Mouse (Mus musculus): ENCODE results near the gene Pik3c2b. TPM values are rescaled to one million over a fixed set of nuclear protein-coding genes. Genes with fewer than 3 reads are reported as not detected.
A peak's percentile ranks its signal among the peaks of the same experiment; 100 is the strongest.

The Pik3c2b gene
- 14.6 and 15.4 TPM in 2 replicates for polyA plus RNA-seq (2014; fragmentation: Nextera tagmentation; extraction: Ambion mirVana)

DNA sequence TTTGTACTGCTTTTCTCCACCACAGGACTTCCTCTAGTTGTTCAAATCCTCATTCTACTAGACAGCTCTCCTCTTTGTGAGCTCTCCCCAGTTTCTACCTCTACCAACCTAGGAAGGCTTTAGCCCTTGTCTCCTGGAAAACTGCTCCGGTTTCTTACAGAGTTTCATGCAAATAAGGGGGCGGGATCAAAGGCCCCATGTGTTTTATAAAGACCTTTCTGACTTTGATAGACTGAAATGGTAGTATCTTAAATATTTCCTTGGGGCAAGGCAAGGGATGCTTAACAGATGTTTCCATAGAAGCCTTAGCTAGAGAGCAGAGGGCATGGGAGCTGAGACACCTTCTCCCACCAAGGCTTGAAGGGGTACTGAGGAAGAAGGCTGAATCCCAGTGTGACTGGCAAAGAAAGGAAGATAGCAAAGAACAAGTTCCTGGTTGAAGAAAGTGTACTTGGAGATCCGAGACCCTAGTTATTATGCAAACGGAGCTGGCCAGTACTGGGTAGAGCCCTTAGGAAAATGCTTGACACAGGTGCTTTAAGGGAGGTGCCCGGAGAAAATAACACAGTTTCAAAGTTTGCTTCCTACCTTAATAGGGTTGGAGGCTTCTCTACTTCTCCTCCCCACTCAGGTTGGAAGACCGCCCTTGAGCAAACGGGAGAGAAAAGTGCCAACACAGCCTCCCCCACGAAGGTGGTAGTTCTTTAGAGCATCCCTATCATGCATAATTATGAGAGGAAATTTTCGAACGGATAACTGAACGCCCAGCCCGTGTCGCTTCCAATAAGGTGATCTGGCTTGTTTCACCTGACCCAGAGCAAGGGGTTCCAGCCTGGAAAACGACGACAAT is at the start of gene Pik3c2b:
Pik3c2b (plus strand) TSS at position 657 of the 850 bp plus-strand sequence.
- no peaks in the 10 kb centered on the region for H3K27me3 ChIP-seq (ENCODE audit: control insufficient read depth, insufficient read depth, low read length)
- peak within 1 kb of the TSS; percentile 91 for H3K9ac ChIP-seq (ENCODE audit: low read length)
- peak within 1 kb of the TSS; percentile 69 for H3K4me3 ChIP-seq (ENCODE audit: low read depth, low read length)
- H3K27ac ChIP-seq (ENCODE audit: low read depth, low read length) = peak within 1 kb of the TSS; percentile 95
- no peaks in the 10 kb centered on the region for H3K9me3 ChIP-seq (ENCODE audit: control insufficient read depth, low read length)
- peak within 1 kb of the TSS; percentile 85 for H3K4me2 ChIP-seq (ENCODE audit: low read depth)
- H3K4me1 ChIP-seq (ENCODE audit: control insufficient read depth, insufficient read depth, low read length) = peaks cover 32% of the 10 kb centered on the region
- H3K36me3 ChIP-seq (ENCODE audit: control insufficient read depth, insufficient read depth, low read length) = no peaks in the 10 kb centered on the region
- no peak for DNase-seq (ENCODE audit: low spot score)
- 3% methylated on average over 15 of the region's 15 CpGs for WGBS
- ATAC-seq (ENCODE audit: insufficient read depth, low FRiP score, low TSS enrichment) = peak; percentile 17; the same call in 1 of the 2 replicates

DNA sequence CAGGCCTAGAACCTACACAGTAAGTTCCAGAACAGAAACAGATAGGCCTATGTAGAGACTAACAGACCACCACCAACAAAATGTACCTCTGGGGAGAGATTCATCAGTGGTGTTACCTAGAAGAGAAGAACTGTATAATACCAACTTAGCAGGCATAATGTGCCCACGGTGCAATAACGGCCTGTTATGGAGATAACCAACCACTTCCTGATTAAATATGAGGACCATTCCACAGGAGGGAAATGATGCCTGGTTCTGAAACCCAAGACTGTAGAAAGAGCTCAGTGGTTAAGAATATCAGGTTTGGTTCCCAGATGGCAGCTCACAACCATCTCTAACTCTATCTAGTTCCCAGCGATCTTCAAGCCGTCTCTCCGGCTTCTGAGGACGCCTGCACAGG is 45.1 kb upstream of the Pik3c2b start:
- no peak overlapping the region for H3K4me2 ChIP-seq (ENCODE audit: low read depth)
- ATAC-seq (ENCODE audit: insufficient read depth, low FRiP score, low TSS enrichment) (no peak), DNase-seq (ENCODE audit: low spot score) (no peak)
- H3K36me3 ChIP-seq (ENCODE audit: control insufficient read depth, insufficient read depth, low read length) = peaks cover 12% of the 10 kb centered on the region
- no peak overlapping the region for H3K9ac ChIP-seq (ENCODE audit: low read length)
- H3K27ac ChIP-seq (ENCODE audit: low read depth, low read length) = no peak overlapping the region
- H3K4me3 ChIP-seq (ENCODE audit: low read depth, low read length) = no peak overlapping the region
- H3K9me3 ChIP-seq (ENCODE audit: control insufficient read depth, low read length) = no peaks in the 10 kb centered on the region
- H3K4me1 ChIP-seq (ENCODE audit: control insufficient read depth, insufficient read depth, low read length) = no peaks in the 10 kb centered on the region
- 93% methylated on average over 6 of the region's 6 CpGs for WGBS
- H3K27me3 ChIP-seq (ENCODE audit: control insufficient read depth, insufficient read depth, low read length) = no peaks in the 10 kb centered on the region

DNA sequence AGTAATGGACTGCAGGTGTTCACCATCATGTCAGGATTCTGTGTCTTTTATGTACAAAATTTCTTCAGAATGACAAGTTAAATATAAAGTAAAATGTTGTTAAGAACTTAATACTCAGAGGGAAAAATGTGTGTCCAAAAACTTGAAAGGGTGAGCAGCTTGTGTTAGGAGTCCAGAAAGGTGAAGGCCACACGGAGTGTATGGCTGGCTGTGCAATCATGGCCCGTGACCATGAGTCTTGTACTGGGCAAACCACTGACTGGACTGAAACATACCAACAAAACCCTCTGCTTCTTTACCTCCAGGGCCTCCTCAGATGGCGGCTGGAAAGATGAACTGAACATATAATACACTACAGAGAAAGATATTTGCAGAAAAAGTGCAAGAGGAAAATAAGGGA is 38.9 kb upstream of the Pik3c2b start:
- Histone ChIP-seq H3K9ac (ENCODE audit: low read length) (no peak overlapping the region), H3K4me1 (ENCODE audit: control insufficient read depth, insufficient read depth, low read length) (no peaks in the 10 kb centered on the region), H3K36me3 (ENCODE audit: control insufficient read depth, insufficient read depth, low read length) (peaks cover 6% of the 10 kb centered on the region; the same call in 1 of the 2 replicates), H3K4me3 (ENCODE audit: low read depth, low read length) (no peak overlapping the region), H3K27ac (ENCODE audit: low read depth, low read length) (no peak overlapping the region), H3K27me3 (ENCODE audit: control insufficient read depth, insufficient read depth, low read length) (no peaks in the 10 kb centered on the region), H3K9me3 (ENCODE audit: control insufficient read depth, low read length) (no peaks in the 10 kb centered on the region), H3K4me2 (ENCODE audit: low read depth) (no peak overlapping the region)
- WGBS = 97% methylated on average over 3 of the region's 3 CpGs
- no peak for DNase-seq (ENCODE audit: low spot score)
- no peak for ATAC-seq (ENCODE audit: insufficient read depth, low FRiP score, low TSS enrichment)

GRCm38 (mm10) chr1:133011955-133012841 is 33.3 kb upstream of the Pik3c2b start:
- Histone ChIP-seq H3K4me2 (ENCODE audit: low read depth) (no peak overlapping the region), H3K4me3 (ENCODE audit: low read depth, low read length) (no peak overlapping the region), H3K4me1 (ENCODE audit: control insufficient read depth, insufficient read depth, low read length) (no peaks in the 10 kb centered on the region), H3K9me3 (ENCODE audit: control insufficient read depth, low read length) (no peaks in the 10 kb centered on the region), H3K9ac (ENCODE audit: low read length) (no peak overlapping the region), H3K36me3 (ENCODE audit: control insufficient read depth, insufficient read depth, low read length) (peaks cover 2% of the 10 kb centered on the region; the same call in 1 of the 2 replicates), H3K27me3 (ENCODE audit: control insufficient read depth, insufficient read depth, low read length) (no peaks in the 10 kb centered on the region), H3K27ac (ENCODE audit: low read depth, low read length) (no peak overlapping the region)
- ATAC-seq (ENCODE audit: insufficient read depth, low FRiP score, low TSS enrichment) = no peak
- no peak for DNase-seq (ENCODE audit: low spot score)
- 91% methylated on average over 12 of the region's 13 CpGs for WGBS

DNA sequence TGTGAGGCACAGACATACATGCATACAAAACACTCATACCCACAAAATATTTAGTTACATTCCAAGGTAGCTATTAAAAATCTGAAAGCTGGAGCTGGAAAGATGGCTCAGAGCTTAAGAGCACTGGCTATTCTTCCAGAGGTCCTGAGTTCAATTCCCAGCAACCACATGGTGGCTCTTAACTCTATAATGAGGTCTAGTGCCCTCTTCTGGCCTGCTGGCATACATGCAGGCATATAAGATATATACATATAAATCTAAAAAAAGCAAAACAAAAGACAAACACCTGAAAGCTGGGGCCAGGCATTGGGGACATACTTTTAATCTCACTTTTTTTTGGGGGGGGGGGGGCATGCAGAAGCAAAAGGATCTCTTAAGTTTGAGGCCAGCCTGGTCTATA is 32.1 kb upstream of the Pik3c2b start:
- Histone ChIP-seq H3K27ac (ENCODE audit: low read depth, low read length) (no peak overlapping the region), H3K4me1 (ENCODE audit: control insufficient read depth, insufficient read depth, low read length) (no peaks in the 10 kb centered on the region), H3K27me3 (ENCODE audit: control insufficient read depth, insufficient read depth, low read length) (no peaks in the 10 kb centered on the region), H3K9ac (ENCODE audit: low read length) (no peak overlapping the region), H3K9me3 (ENCODE audit: control insufficient read depth, low read length) (no peaks in the 10 kb centered on the region), H3K4me2 (ENCODE audit: low read depth) (no peak overlapping the region), H3K4me3 (ENCODE audit: low read depth, low read length) (no peak overlapping the region), H3K36me3 (ENCODE audit: control insufficient read depth, insufficient read depth, low read length) (peaks cover 2% of the 10 kb centered on the region; the same call in 1 of the 2 replicates)
- ATAC-seq (ENCODE audit: insufficient read depth, low FRiP score, low TSS enrichment) (no peak), DNase-seq (ENCODE audit: low spot score) (no peak)

GRCm38 (mm10) chr1:133014196-133014595 is 31.3 kb upstream of the Pik3c2b start:
- Histone ChIP-seq H3K4me1 (ENCODE audit: control insufficient read depth, insufficient read depth, low read length) (no peaks in the 10 kb centered on the region), H3K27ac (ENCODE audit: low read depth, low read length) (no peak overlapping the region), H3K9me3 (ENCODE audit: control insufficient read depth, low read length) (no peaks in the 10 kb centered on the region), H3K4me2 (ENCODE audit: low read depth) (no peak overlapping the region), H3K4me3 (ENCODE audit: low read depth, low read length) (no peak overlapping the region), H3K36me3 (ENCODE audit: control insufficient read depth, insufficient read depth, low read length) (peaks cover 2% of the 10 kb centered on the region; the same call in 1 of the 2 replicates), H3K27me3 (ENCODE audit: control insufficient read depth, insufficient read depth, low read length) (no peaks in the 10 kb centered on the region), H3K9ac (ENCODE audit: low read length) (no peak overlapping the region)
- DNase-seq (ENCODE audit: low spot score) (no peak), ATAC-seq (ENCODE audit: insufficient read depth, low FRiP score, low TSS enrichment) (no peak)
- WGBS = 94% methylated on average over 1 of the region's 1 CpGs

GRCm38 (mm10) chr1:133016775-133017428 is 28.6 kb upstream of the Pik3c2b start:
- no peaks in the 10 kb centered on the region for H3K9me3 ChIP-seq (ENCODE audit: control insufficient read depth, low read length)
- H3K4me1 ChIP-seq (ENCODE audit: control insufficient read depth, insufficient read depth, low read length) = no peaks in the 10 kb centered on the region
- ATAC-seq (ENCODE audit: insufficient read depth, low FRiP score, low TSS enrichment) (no peak), DNase-seq (ENCODE audit: low spot score) (no peak)
- no peak overlapping the region for H3K27ac ChIP-seq (ENCODE audit: low read depth, low read length)
- H3K36me3 ChIP-seq (ENCODE audit: control insufficient read depth, insufficient read depth, low read length) = no peaks in the 10 kb centered on the region
- no peak overlapping the region for H3K4me2 ChIP-seq (ENCODE audit: low read depth)
- no peaks in the 10 kb centered on the region for H3K27me3 ChIP-seq (ENCODE audit: control insufficient read depth, insufficient read depth, low read length)
- 91% methylated on average over 9 of the region's 9 CpGs for WGBS
- no peak overlapping the region for H3K4me3 ChIP-seq (ENCODE audit: low read depth, low read length)
- no peak overlapping the region for H3K9ac ChIP-seq (ENCODE audit: low read length)

- no peak for ATAC-seq (ENCODE audit: insufficient read depth, low FRiP score, low TSS enrichment)
Observed at GRCm38 (mm10) chr1:133018580-133018979, 26.9 kb upstream of the Pik3c2b start.

More at GRCm38 (mm10) chr1:133018580-133018979, 26.9 kb upstream of the Pik3c2b start:
- DNase-seq (ENCODE audit: low spot score) = no peak
- no peaks in the 10 kb centered on the region for H3K36me3 ChIP-seq (ENCODE audit: control insufficient read depth, insufficient read depth, low read length)
- H3K27ac ChIP-seq (ENCODE audit: low read depth, low read length) = no peak overlapping the region
- no peak overlapping the region for H3K4me2 ChIP-seq (ENCODE audit: low read depth)
- H3K9me3 ChIP-seq (ENCODE audit: control insufficient read depth, low read length) = no peaks in the 10 kb centered on the region
- H3K4me3 ChIP-seq (ENCODE audit: low read depth, low read length) = no peak overlapping the region
- H3K4me1 ChIP-seq (ENCODE audit: control insufficient read depth, insufficient read depth, low read length) = no peaks in the 10 kb centered on the region
- H3K9ac ChIP-seq (ENCODE audit: low read length) = no peak overlapping the region
- no peaks in the 10 kb centered on the region for H3K27me3 ChIP-seq (ENCODE audit: control insufficient read depth, insufficient read depth, low read length)
- 94% methylated on average over 2 of the region's 2 CpGs for WGBS

Measured in neural tube, embryonic 11.5 days (tissue).